8 mouse cellular contexts compared by ENCODE assay signal in the genomic region with DNA sequence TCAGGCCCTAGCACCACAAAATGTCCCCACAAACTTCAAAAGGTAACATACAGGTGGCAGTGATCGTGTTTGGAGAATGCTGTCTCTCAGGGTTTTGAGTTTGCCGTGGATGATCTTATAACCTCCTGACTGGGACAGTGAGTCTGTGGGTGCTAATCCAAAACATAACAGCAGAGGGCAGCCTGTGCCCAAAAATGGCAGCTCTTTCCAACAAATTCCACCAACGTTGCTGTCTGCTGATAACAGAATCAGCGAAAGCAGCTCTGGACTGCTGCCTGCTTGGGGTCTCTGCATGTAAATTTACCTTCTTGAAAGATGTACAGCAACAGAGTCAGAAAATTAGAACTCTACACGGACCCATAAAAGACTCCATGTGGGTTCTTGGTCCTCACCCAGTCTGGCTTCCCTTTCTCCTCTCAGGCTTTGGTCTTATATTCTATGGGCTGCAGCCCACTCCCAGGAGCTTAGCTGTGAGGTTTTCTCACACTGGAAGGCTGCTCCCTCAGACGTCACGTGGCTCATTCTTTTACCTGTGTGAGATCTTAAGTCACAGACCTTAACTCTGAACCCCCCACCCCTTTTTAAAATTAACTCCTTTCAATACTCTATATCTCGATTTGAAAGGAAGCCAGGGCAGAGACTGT. TPM values are rescaled to one million over a fixed set of nuclear protein-coding genes. Genes with fewer than 3 reads are reported as not detected.
A peak's percentile ranks its signal among the peaks of the same experiment; 100 is the strongest.
DNase-seq lines count a peak whose midpoint lies in the region; ATAC-seq lines count a peak whose summit lies in the region.

No protein-coding gene starts in this region.

- H3K9ac ChIP-seq in midbrain, embryonic 15.5 days, result no peak overlapping the region

- H3K9me3 ChIP-seq in midbrain, embryonic 15.5 days, result no peaks in the 10 kb centered on the region

- 0 out of 2 replicates have a peak overlapping the region, but pooled peaks have one; percentile 46 for H3K27ac ChIP-seq in midbrain, embryonic 15.5 days

- H3K4me1 ChIP-seq in midbrain, embryonic 15.5 days, result peaks cover 8% of the 10 kb centered on the region

- H3K4me2 ChIP-seq in midbrain, embryonic 15.5 days, result peak overlapping the region; percentile 7; the same call in 1 of the 2 replicates

- WGBS in midbrain, embryonic 15.5 days, result 21% methylated on average over 8 of the region's 8 CpGs

- H3K4me3 ChIP-seq in midbrain, embryonic 15.5 days, result no peak overlapping the region

- no peaks in the 10 kb centered on the region for H3K27me3 ChIP-seq in midbrain, embryonic 15.5 days (replicated peaks)

- peak; percentile 63 for ATAC-seq in midbrain, embryonic 15.5 days (replicated peaks)

- intact Hi-C loops in left cerebral cortex, postnatal 25 days (cut with DNase I), result loop anchor here (1.0 to 10.0 kb wide), 5 partner anchors 440 to 1870 kb away; no protein-coding TSS in a partner anchor

- no peaks in the 10 kb centered on the region for H3K36me3 ChIP-seq in midbrain, embryonic 15.5 days (replicated peaks)

- DNase-seq in ovary, postnatal 10 days (ENCODE audit: low spot score), result peak; percentile 39
- no peak for DNase-seq in ovary, adult 18-20 months (ENCODE audit: low spot score)
- peak; percentile 73 to 81 for DNase-seq in cerebellum, adult 18-20 months
- DNase-seq in forelimb bud, embryonic 11.5 days (ENCODE audit: low read depth, low spot score), result peak; percentile 72
- DNase-seq in induced T-regulatory cell, adult 2 months (ENCODE audit: low read depth), result peak; percentile 45
- DNase-seq in left cerebral cortex, postnatal 25 days (ENCODE audit: low spot score in 2 of 2), result peak; percentile 81 to 84
- peak; percentile 6 to 7 for DNase-seq in thymus, postnatal 36 days

RNA-seq across cellular contexts. Expression of a gene that starts 24.1 kb away (rescaled TPM):
- total RNA-seq in left cerebral cortex, postnatal 25 days (2021), result 10 to 100 TPM; 14.3 to 18.8 TPM
- polyA plus RNA-seq in midbrain, embryonic 15.5 days (2015; fragmentation: Nextera tagmentation; extraction: Ambion mirVana), result 14.5 and 16.2 TPM in 2 replicates
